In genomic region chr7:27487740-27488268, GRCm38 (mm10) we compare ENCODE assay signal across 7 mouse cellular contexts. TPM values are rescaled to one million over a fixed set of nuclear protein-coding genes. Genes with fewer than 3 reads are reported as not detected.
DNase-seq lines count a peak whose midpoint lies in the region; ATAC-seq and TF ChIP-seq lines count a peak whose summit lies in the region.

No protein-coding gene starts in this region.

- no peak overlapping the region for H3K27ac ChIP-seq in CH12.LX (ENCODE audit: insufficient read depth, low read depth)
- H3K27ac ChIP-seq in heart, embryonic 15.5 days = peak overlapping the region; percentile 99
- peak overlapping the region; percentile 84 for H3K27ac ChIP-seq in small intestine, adult 2 months (ENCODE audit: insufficient read depth, low read depth, low read length)

- no peak for DNase-seq in CH12.LX (ENCODE audit: extremely low read depth)
- DNase-seq in T-cell, adult 2 months (ENCODE audit: low spot score) = peak; percentile 20
- DNase-seq in embryo, embryonic 11 days = peak; percentile 49
- peak; percentile 85 to 88 for DNase-seq in kidney, postnatal 25 days
- peak; percentile 93 for DNase-seq in lung, postnatal 10 days

- in situ Hi-C loops in CH12.LX (cut with MboI; ENCODE audit: low pct_ligation_motif_present, low pct_unique_long_range_greater_than_20kb, low sequenced_read_pairs) = no loop called here

- peak overlapping the region; percentile 76 for H3K9ac ChIP-seq in CH12.LX (ENCODE audit: insufficient read depth, low read depth)
- H3K9ac ChIP-seq in heart, embryonic 15.5 days = peak overlapping the region; percentile 97

- WGBS in heart, embryonic 15.5 days = under 1% methylated on average over 13 of the region's 13 CpGs
- WGBS in small intestine, adult 2 months = 2% methylated on average over 13 of the region's 13 CpGs

- H3K4me1 ChIP-seq in CH12.LX (ENCODE audit: control insufficient read depth in 1 of 2, insufficient read depth in 2 of 2) = peaks cover 5 to 40% of the 10 kb centered on the region in 2 experiments
- peaks cover 49% of the 10 kb centered on the region for H3K4me1 ChIP-seq in heart, embryonic 15.5 days (replicated peaks)
- peaks cover 23% of the 10 kb centered on the region for H3K4me1 ChIP-seq in small intestine, adult 2 months (ENCODE audit: control insufficient read depth, insufficient read depth, insufficient read length, low read length)

- no peak for TF ChIP-seq EP300 in CH12.LX (IDR thresholded peaks at IDR 0.05; ENCODE audit: low read length)

- no peak for TF ChIP-seq RAD21 in CH12.LX (IDR thresholded peaks at IDR 0.05; ENCODE audit: low read depth, low read length)

- H3K79me2 ChIP-seq in CH12.LX (replicated peaks; ENCODE audit: control insufficient read depth, extremely low read depth, insufficient read depth, poor library complexity, severe bottlenecking) = no peaks in the 10 kb centered on the region

- dilution Hi-C loops in CH12.LX (cut with MboI; ENCODE audit: extremely low pct_ligation_motif_present, extremely low pct_unique_long_range_greater_than_20kb, low sequenced_read_pairs) = no loop called here

- TF ChIP-seq CTCF in CH12.LX (conservative IDR thresholded peaks at IDR 0.05 in 1 of 2, IDR thresholded peaks at IDR 0.05 in 1 of 2; ENCODE audit: low read depth in 2 of 2, low read length in 2 of 2) = no peak
- no peak for TF ChIP-seq CTCF in small intestine, adult 2 months (IDR thresholded peaks at IDR 0.05; ENCODE audit: extremely low read depth, insufficient read length, insufficient replicate concordance, low read depth, low read length)

- H3K9me3 ChIP-seq in CH12.LX (replicated peaks; ENCODE audit: low read length) = no peaks in the 10 kb centered on the region
- no peaks in the 10 kb centered on the region for H3K9me3 ChIP-seq in heart, embryonic 15.5 days (replicated peaks)

- peak overlapping the region; percentile 87 for H3K4me2 ChIP-seq in CH12.LX (ENCODE audit: insufficient read depth, low read depth, poor library complexity, severe bottlenecking)
- H3K4me2 ChIP-seq in heart, embryonic 15.5 days = peak overlapping the region; percentile 82

- no peaks in the 10 kb centered on the region for H3K27me3 ChIP-seq in CH12.LX (replicated peaks)
- H3K27me3 ChIP-seq in heart, embryonic 15.5 days = no peaks in the 10 kb centered on the region
- no peaks in the 10 kb centered on the region for H3K27me3 ChIP-seq in small intestine, adult 2 months (ENCODE audit: control insufficient read depth, insufficient read depth, low read length)

- ATAC-seq in heart, embryonic 15.5 days (replicated peaks; ENCODE audit: insufficient number of reproducible peaks, insufficient read depth, low FRiP score, low read depth) = no peak

- H3K36me3 ChIP-seq in CH12.LX (replicated peaks in 1 of 2; ENCODE audit: control insufficient read depth in 1 of 2, insufficient read depth in 1 of 2, low read length in 1 of 2) = peaks cover 0 to 10% of the 10 kb centered on the region in 2 experiments
- peaks cover 9% of the 10 kb centered on the region for H3K36me3 ChIP-seq in heart, embryonic 15.5 days
- H3K36me3 ChIP-seq in small intestine, adult 2 months (ENCODE audit: control insufficient read depth, insufficient read depth, low read length) = peaks cover 12% of the 10 kb centered on the region

- no peak for TF ChIP-seq POLR2A in CH12.LX (IDR thresholded peaks at IDR 0.05; ENCODE audit: low read depth, low read length)
- TF ChIP-seq POLR2A in small intestine, adult 2 months (IDR thresholded peaks at IDR 0.05; ENCODE audit: low read depth, low read length) = no peak

- peak overlapping the region; percentile 59 to 78 (median 69) for H3K4me3 ChIP-seq in CH12.LX (replicated peaks in 1 of 3; ENCODE audit: low read depth in 2 of 3, low read length in 2 of 3, poor library complexity in 1 of 3)
- peak overlapping the region; percentile 92 for H3K4me3 ChIP-seq in heart, embryonic 15.5 days
- peak overlapping the region; percentile 78 for H3K4me3 ChIP-seq in small intestine, adult 2 months (ENCODE audit: low read depth, low read length)

TF ChIP-seq in CH12.LX, 34 proteins besides CTCF, POLR2A, EP300 and RAD21:
- TF ChIP-seq CHD2 (IDR thresholded peaks at IDR 0.05; ENCODE audit: low read length) (no peak), CHD1 (IDR thresholded peaks at IDR 0.05; ENCODE audit: low read depth, low read length) (no peak), NRF1 (IDR thresholded peaks at IDR 0.05; ENCODE audit: low read depth, low read length) (peak; percentile 59), ZNF384 (IDR thresholded peaks at IDR 0.05; ENCODE audit: low read depth, low read length) (peak; percentile 79), POLR2AphosphoS2 (IDR thresholded peaks at IDR 0.05; ENCODE audit: low read depth, low read length) (no peak)

RNA-seq across cellular contexts. Expression of gene Sertad1, which starts 1.1 kb away (rescaled TPM):
- total RNA-seq in CH12.LX (2012; rRNA removed) = 8.0 and 8.3 TPM in 2 replicates
- 8.1 and 9.1 TPM in 2 replicates for total RNA-seq in CH12.LX (2014; rRNA removed)
- polyA plus RNA-seq in CH12.LX (2012; ENCODE audit: insufficient read length, low read depth) = 5.0 and 7.4 TPM in 2 replicates
- 34.9 and 37.2 TPM in 2 replicates for polyA plus RNA-seq in heart, embryonic 15.5 days (2015; fragmentation: Nextera tagmentation; extraction: Ambion mirVana)
- 47.2 and 156 TPM in 2 replicates for polyA plus RNA-seq in small intestine, adult 2 months (2012; rRNA removed)

RNA-seq across cellular contexts. Expression of gene Prx, which starts 11.3 kb away (rescaled TPM):
- total RNA-seq in CH12.LX (2012; rRNA removed) (0.21 TPM in 2 replicates), CH12.LX (2014; rRNA removed) (0.12 and 0.17 TPM in 2 replicates)
- 0.41 and 0.60 TPM in 2 replicates for polyA plus RNA-seq in CH12.LX (2012; ENCODE audit: insufficient read length, low read depth)
- 1.7 and 3.0 TPM in 2 replicates for polyA plus RNA-seq in heart, embryonic 15.5 days (2015; fragmentation: Nextera tagmentation; extraction: Ambion mirVana)
- 0.37 and 0.68 TPM in 2 replicates for polyA plus RNA-seq in small intestine, adult 2 months (2012; rRNA removed)

RNA-seq across cellular contexts. Expression of gene Sertad3, which starts 14.2 kb away (rescaled TPM):
- 2.6 and 2.8 TPM in 2 replicates for total RNA-seq in CH12.LX (2012; rRNA removed)
- 2.7 and 3.9 TPM in 2 replicates for total RNA-seq in CH12.LX (2014; rRNA removed)
- 1.8 and 2.7 TPM in 2 replicates for polyA plus RNA-seq in CH12.LX (2012; ENCODE audit: insufficient read length, low read depth)
- polyA plus RNA-seq in heart, embryonic 15.5 days (2015; fragmentation: Nextera tagmentation; extraction: Ambion mirVana) = 19.0 and 21.9 TPM in 2 replicates
- 5.3 and 12.8 TPM in 2 replicates for polyA plus RNA-seq in small intestine, adult 2 months (2012; rRNA removed)

RNA-seq across cellular contexts. Expression of gene Hipk4, which starts 35.3 kb away (rescaled TPM):
- total RNA-seq in CH12.LX (2012; rRNA removed) (0.04 TPM in 1 of 2 replicates, not detected in the other), CH12.LX (2014; rRNA removed) (0.09 TPM in 1 of 2 replicates, not detected in the other)
- polyA plus RNA-seq in CH12.LX (2012; ENCODE audit: insufficient read length, low read depth) = 0.11 and 0.16 TPM in 2 replicates
- 0.29 TPM in 2 replicates for polyA plus RNA-seq in heart, embryonic 15.5 days (2015; fragmentation: Nextera tagmentation; extraction: Ambion mirVana)
- polyA plus RNA-seq in small intestine, adult 2 months (2012; rRNA removed) = 0.43 and 0.72 TPM in 2 replicates

RNA-seq across cellular contexts. Expression of gene Blvrb, which starts 40.0 kb away (rescaled TPM):
- 6.3 and 9.4 TPM in 2 replicates for total RNA-seq in CH12.LX (2012; rRNA removed)
- total RNA-seq in CH12.LX (2014; rRNA removed) = 2.8 and 4.3 TPM in 2 replicates
- polyA plus RNA-seq in CH12.LX (2012; ENCODE audit: insufficient read length, low read depth) = 5.0 and 7.6 TPM in 2 replicates
- polyA plus RNA-seq in heart, embryonic 15.5 days (2015; fragmentation: Nextera tagmentation; extraction: Ambion mirVana) = 51.4 and 67.5 TPM in 2 replicates
- polyA plus RNA-seq in small intestine, adult 2 months (2012; rRNA removed) = 79.1 and 142 TPM in 2 replicates
